Mouse (Mus musculus): ENCODE measurements around the gene Jarid2. TPM values are rescaled to one million over a fixed set of nuclear protein-coding genes. Genes with fewer than 3 reads are reported as not detected.

The Jarid2 gene
- polyA plus RNA-seq, 1 experiment from 2014 or later, result 28.6 TPM

DNA sequence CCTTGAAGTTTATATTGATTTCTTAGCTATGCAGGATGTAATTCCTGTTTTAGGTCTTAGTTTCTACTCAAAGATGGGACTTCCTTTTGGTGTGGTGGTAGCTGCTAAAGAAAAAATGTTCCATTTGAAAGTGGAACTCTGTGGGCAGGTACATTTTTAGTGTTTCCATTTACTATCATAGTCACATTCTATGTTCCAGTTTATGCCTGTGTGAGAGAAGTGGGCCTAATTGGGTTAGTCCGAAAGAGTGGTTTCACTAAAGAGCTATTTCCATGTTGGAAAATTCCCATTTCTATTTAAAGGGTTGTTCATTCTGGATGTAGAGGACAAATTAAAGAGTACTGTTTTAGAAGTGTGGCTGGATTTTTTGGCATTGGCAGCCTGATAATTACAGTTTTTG is 79.0 kb downstream of the Jarid2 start:
- WGBS, result 80% methylated on average over 1 of the region's 1 CpGs
- ATAC-seq, result no peak
- Histone ChIP-seq H3K27ac (ENCODE audit: low read depth, low read length) (no peak overlapping the region), H3K4me3 (ENCODE audit: low read length) (no peak overlapping the region), H3K9me3 (ENCODE audit: control insufficient read depth, low read length) (no peaks in the 10 kb centered on the region), H3K4me2 (ENCODE audit: low read length) (no peak overlapping the region), H3K9ac (ENCODE audit: low read depth, low read length) (no peak overlapping the region), H3K27me3 (replicated peaks; ENCODE audit: control insufficient read depth, insufficient read depth, low read length) (no peaks in the 10 kb centered on the region), H3K36me3 (ENCODE audit: control insufficient read depth, insufficient read depth, low read length) (no peaks in the 10 kb centered on the region), H3K4me1 (ENCODE audit: control insufficient read depth, insufficient read depth, low read depth, low read length) (no peaks in the 10 kb centered on the region; the same call in 1 of the 2 replicates)

DNA sequence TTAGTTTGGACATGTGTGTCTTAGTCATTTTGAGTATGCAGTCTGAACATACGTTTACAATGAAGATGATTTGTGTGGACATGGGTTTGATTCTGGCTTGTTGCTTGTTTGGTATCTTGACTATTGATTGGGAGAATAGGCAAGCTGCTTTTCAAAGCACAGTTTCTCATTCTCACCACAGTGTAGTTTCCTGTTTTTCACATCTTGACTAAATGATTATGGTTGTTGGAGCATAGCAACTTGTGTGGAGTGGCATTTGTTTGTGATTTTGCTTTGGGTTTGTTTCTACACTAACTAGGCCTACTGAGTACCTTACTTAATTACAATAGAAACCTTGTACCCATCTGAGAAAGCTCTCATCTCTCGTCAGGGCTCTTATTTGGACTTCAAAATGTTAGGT is 81.7 kb downstream of the Jarid2 start:
- ATAC-seq, result no peak

DNA sequence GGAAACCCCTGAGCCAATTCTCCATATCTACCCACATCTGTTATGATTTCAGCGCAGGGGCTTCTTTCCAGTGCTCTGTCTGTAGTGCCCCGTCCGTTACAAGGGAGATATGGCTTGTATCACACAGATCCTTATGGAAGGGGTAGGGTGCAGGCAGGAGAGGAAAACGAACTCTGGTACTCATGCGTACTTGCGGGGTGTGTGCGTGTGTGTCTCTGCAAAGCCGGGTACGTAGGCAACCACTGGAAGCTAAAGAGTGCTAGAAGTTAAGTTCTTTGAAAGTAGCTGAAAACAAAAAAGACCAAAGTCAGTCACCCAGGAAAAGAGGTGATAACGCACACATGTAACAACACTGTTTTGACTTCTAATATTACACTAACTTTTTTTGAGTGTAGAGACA is 82.3 kb downstream of the Jarid2 start:
- H3K9ac ChIP-seq (ENCODE audit: low read depth, low read length), result no peak overlapping the region
- no peaks in the 10 kb centered on the region for H3K9me3 ChIP-seq (ENCODE audit: control insufficient read depth, low read length)
- H3K4me2 ChIP-seq (ENCODE audit: low read length), result no peak overlapping the region
- ATAC-seq, result no peak
- 83% methylated on average over 10 of the region's 10 CpGs for WGBS
- H3K36me3 ChIP-seq (ENCODE audit: control insufficient read depth, insufficient read depth, low read length), result no peaks in the 10 kb centered on the region
- H3K27ac ChIP-seq (ENCODE audit: low read depth, low read length), result no peak overlapping the region
- no peak overlapping the region for H3K4me3 ChIP-seq (ENCODE audit: low read length)
- no peaks in the 10 kb centered on the region for H3K27me3 ChIP-seq (replicated peaks; ENCODE audit: control insufficient read depth, insufficient read depth, low read length)
- H3K4me1 ChIP-seq (ENCODE audit: control insufficient read depth, insufficient read depth, low read depth, low read length), result peaks cover 6% of the 10 kb centered on the region

More for the DNA sequence above, 81.7 kb downstream of the Jarid2 start:
- Histone ChIP-seq H3K9me3 (ENCODE audit: control insufficient read depth, low read length) (no peaks in the 10 kb centered on the region), H3K27ac (ENCODE audit: low read depth, low read length) (no peak overlapping the region), H3K9ac (ENCODE audit: low read depth, low read length) (no peak overlapping the region), H3K4me1 (ENCODE audit: control insufficient read depth, insufficient read depth, low read depth, low read length) (peaks cover 5% of the 10 kb centered on the region), H3K4me2 (ENCODE audit: low read length) (no peak overlapping the region), H3K4me3 (ENCODE audit: low read length) (no peak overlapping the region), H3K36me3 (ENCODE audit: control insufficient read depth, insufficient read depth, low read length) (no peaks in the 10 kb centered on the region), H3K27me3 (replicated peaks; ENCODE audit: control insufficient read depth, insufficient read depth, low read length) (no peaks in the 10 kb centered on the region)
- 72% methylated on average over 2 of the region's 2 CpGs for WGBS

DNA sequence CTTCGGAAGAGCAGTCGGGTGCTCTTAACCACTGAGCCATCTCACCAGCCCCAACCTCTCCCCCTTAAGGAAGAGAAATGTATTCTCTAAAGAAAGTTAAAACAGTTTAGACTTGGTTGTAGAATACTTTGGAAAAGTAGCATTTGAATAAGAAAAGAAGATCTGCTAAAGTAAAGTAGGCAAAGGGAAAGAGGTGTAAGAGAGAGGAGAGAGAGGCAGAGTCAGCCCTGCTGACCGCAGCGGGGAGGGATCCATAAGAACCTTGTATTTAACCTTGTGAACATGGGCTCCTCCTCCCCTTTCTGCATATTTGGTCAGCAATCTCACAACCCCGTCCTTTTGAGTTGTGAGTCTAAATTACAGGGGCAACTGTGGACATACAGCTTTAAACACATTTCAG is 83.1 kb downstream of the Jarid2 start:
- no peak overlapping the region for H3K4me2 ChIP-seq (ENCODE audit: low read length)
- no peak overlapping the region for H3K9ac ChIP-seq (ENCODE audit: low read depth, low read length)
- no peaks in the 10 kb centered on the region for H3K27me3 ChIP-seq (replicated peaks; ENCODE audit: control insufficient read depth, insufficient read depth, low read length)
- no peak for ATAC-seq
- H3K4me1 ChIP-seq (ENCODE audit: control insufficient read depth, insufficient read depth, low read depth, low read length), result peaks cover 6% of the 10 kb centered on the region
- WGBS, result 79% methylated on average over 5 of the region's 5 CpGs
- H3K9me3 ChIP-seq (ENCODE audit: control insufficient read depth, low read length), result no peaks in the 10 kb centered on the region
- H3K36me3 ChIP-seq (ENCODE audit: control insufficient read depth, insufficient read depth, low read length), result no peaks in the 10 kb centered on the region
- H3K4me3 ChIP-seq (ENCODE audit: low read length), result no peak overlapping the region
- no peak overlapping the region for H3K27ac ChIP-seq (ENCODE audit: low read depth, low read length)

DNA sequence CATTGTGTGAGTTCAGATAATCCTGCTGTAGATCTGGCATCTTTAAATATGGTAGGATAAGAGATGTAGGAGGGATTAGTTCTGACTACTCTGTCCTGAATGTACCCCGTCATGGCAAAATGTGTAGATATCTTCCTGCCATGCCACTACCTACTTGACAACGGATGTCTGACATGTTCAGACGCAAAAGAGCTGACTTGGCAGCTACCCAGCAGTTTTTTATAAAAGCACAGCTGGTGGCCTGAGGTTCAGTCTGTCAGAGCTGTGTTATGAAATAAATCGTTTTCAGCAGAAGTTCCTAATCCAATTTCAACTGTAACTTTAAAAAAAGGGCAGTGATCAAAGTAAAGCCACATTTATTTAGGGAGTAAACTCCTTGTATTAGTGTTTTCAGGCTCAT is 90.1 kb downstream of the Jarid2 start:
- Histone ChIP-seq H3K27ac (ENCODE audit: low read depth, low read length) (no peak overlapping the region), H3K9ac (ENCODE audit: low read depth, low read length) (no peak overlapping the region), H3K27me3 (replicated peaks; ENCODE audit: control insufficient read depth, insufficient read depth, low read length) (no peaks in the 10 kb centered on the region), H3K4me1 (ENCODE audit: control insufficient read depth, insufficient read depth, low read depth, low read length) (peaks cover 15% of the 10 kb centered on the region), H3K4me3 (ENCODE audit: low read length) (no peak overlapping the region), H3K4me2 (ENCODE audit: low read length) (no peak overlapping the region), H3K36me3 (ENCODE audit: control insufficient read depth, insufficient read depth, low read length) (no peaks in the 10 kb centered on the region), H3K9me3 (ENCODE audit: control insufficient read depth, low read length) (no peaks in the 10 kb centered on the region)
- ATAC-seq, result 0 out of 2 replicates have a peak, but pooled peaks have one; percentile 27
- WGBS, result 6% methylated on average over 4 of the region's 4 CpGs

DNA sequence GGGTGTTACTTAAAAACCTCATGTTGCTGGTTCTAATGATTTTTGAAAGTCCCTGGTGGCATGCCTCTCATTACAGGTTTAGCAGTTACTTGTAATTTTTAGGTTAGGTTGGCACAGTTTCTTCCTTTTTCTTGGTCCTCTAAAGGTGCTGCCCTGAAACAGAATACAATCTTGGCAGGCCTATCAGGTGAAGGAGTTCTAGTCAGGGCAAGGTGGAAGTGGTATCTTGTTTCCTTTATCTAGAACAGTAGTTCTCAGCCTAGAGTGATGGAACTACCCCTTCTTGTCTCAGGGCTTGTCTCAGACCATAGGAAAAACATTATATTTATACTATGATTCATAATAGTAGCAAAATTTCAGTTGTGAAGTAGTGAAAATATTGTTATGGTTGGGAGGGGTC is 93.3 kb downstream of the Jarid2 start:
- Histone ChIP-seq H3K9ac (ENCODE audit: low read depth, low read length) (no peak overlapping the region), H3K9me3 (ENCODE audit: control insufficient read depth, low read length) (no peaks in the 10 kb centered on the region), H3K4me2 (ENCODE audit: low read length) (no peak overlapping the region), H3K27ac (ENCODE audit: low read depth, low read length) (no peak overlapping the region), H3K4me3 (ENCODE audit: low read length) (no peak overlapping the region), H3K27me3 (replicated peaks; ENCODE audit: control insufficient read depth, insufficient read depth, low read length) (no peaks in the 10 kb centered on the region), H3K36me3 (ENCODE audit: control insufficient read depth, insufficient read depth, low read length) (no peaks in the 10 kb centered on the region), H3K4me1 (ENCODE audit: control insufficient read depth, insufficient read depth, low read depth, low read length) (peaks cover 9% of the 10 kb centered on the region)
- no peak for ATAC-seq

DNA sequence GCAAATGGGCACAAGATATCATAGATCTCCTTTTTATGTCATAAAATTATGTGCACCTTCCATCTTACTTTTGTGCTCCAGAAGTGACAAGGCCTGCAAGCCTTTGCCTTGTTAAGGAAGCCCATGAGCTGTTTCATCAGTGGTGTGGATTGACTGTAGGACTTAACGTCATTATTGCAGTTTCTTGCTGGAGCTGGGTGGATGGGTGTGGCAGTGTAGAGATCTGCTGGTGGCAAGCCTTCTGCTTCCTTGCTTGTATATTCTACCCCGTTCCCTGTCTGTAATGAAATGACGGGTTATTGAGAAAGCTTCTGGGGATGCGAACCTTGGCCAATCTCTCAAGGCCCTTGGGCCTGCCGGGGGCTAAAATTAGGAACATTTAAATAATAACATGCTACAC is 99.6 kb downstream of the Jarid2 start:
- Histone ChIP-seq H3K27me3 (replicated peaks; ENCODE audit: control insufficient read depth, insufficient read depth, low read length) (no peaks in the 10 kb centered on the region), H3K36me3 (ENCODE audit: control insufficient read depth, insufficient read depth, low read length) (no peaks in the 10 kb centered on the region), H3K4me2 (ENCODE audit: low read length) (no peak overlapping the region), H3K9ac (ENCODE audit: low read depth, low read length) (no peak overlapping the region), H3K27ac (ENCODE audit: low read depth, low read length) (no peak overlapping the region), H3K4me1 (ENCODE audit: control insufficient read depth, insufficient read depth, low read depth, low read length) (no peaks in the 10 kb centered on the region), H3K9me3 (ENCODE audit: control insufficient read depth, low read length) (no peaks in the 10 kb centered on the region), H3K4me3 (ENCODE audit: low read length) (no peak overlapping the region)
- WGBS, result 75% methylated on average over 5 of the region's 5 CpGs
- ATAC-seq, result no peak

DNA sequence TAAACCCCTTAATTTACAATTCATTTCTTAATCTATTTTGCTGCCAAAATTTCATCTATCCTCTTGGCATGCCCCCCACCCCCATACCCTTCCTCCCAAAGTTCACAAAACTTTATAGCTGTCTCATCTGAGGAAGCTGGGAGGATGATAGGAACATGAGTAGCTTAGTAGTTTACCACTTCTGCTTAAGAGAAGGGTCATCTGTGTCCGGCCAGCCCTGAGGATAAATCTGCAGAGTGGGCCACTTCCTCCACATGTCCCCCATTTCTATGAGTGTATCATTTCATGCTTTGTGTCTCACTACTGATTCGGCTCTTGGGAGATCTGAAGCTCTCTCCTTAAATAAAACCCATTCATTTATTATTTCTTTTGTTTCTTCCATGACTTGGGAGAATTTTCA is 102.8 kb downstream of the Jarid2 start:
- ATAC-seq, result no peak
- no peak overlapping the region for H3K4me3 ChIP-seq (ENCODE audit: low read length)
- H3K27me3 ChIP-seq (replicated peaks; ENCODE audit: control insufficient read depth, insufficient read depth, low read length), result no peaks in the 10 kb centered on the region
- no peaks in the 10 kb centered on the region for H3K36me3 ChIP-seq (ENCODE audit: control insufficient read depth, insufficient read depth, low read length)
- H3K4me2 ChIP-seq (ENCODE audit: low read length), result no peak overlapping the region
- no peaks in the 10 kb centered on the region for H3K9me3 ChIP-seq (ENCODE audit: control insufficient read depth, low read length)
- no peaks in the 10 kb centered on the region for H3K4me1 ChIP-seq (ENCODE audit: control insufficient read depth, insufficient read depth, low read depth, low read length)
- H3K27ac ChIP-seq (ENCODE audit: low read depth, low read length), result no peak overlapping the region
- H3K9ac ChIP-seq (ENCODE audit: low read depth, low read length), result no peak overlapping the region
- 89% methylated on average over 2 of the region's 2 CpGs for WGBS

DNA sequence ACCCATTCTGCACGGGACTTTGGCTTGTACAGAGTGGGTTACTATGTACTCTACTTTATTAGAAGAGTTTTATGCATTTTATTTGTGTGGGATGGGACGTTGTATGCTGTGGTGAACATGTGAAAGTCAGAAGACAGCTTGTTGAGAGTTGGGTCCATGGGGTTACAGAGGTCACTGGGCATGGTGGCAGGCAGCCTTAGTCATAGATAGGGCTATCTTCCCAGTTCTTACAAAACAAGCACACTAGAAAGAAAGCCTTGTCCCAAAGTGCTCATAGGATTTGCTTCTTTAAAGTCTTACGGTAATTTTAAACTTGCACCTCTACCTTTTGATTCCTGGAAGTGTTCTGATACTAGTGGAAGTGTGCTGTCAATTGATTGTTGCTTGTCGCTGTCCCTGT is 103.6 kb downstream of the Jarid2 start:
- H3K36me3 ChIP-seq (ENCODE audit: control insufficient read depth, insufficient read depth, low read length), result no peaks in the 10 kb centered on the region
- WGBS, result 91% methylated on average over 4 of the region's 4 CpGs
- no peaks in the 10 kb centered on the region for H3K9me3 ChIP-seq (ENCODE audit: control insufficient read depth, low read length)

DNA sequence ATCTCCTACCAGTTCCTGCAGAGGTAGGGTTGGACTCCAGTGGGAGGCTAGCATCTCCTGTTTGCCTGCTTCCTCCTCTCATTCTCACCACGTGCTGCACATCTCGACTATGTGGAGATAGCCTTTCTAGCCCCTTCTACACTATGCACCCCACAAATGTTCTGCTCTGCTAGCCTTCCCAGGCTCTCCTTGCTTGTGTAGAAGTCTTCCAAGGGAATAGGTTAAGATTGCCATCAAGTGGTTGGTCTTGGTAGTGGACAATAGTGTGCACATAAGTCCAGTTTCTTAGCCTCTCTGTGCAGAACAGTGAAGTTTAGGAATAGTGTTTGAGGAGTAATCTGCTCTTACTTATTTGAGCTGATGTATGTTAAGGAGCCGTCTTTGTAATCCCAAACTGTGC is 104.1 kb downstream of the Jarid2 start:
- WGBS, result 59% methylated on average over 3 of the region's 3 CpGs
- Histone ChIP-seq H3K9ac (ENCODE audit: low read depth, low read length) (no peak overlapping the region), H3K9me3 (ENCODE audit: control insufficient read depth, low read length) (no peaks in the 10 kb centered on the region)

More for the DNA sequence above, 103.6 kb downstream of the Jarid2 start:
- Histone ChIP-seq H3K4me1 (ENCODE audit: control insufficient read depth, insufficient read depth, low read depth, low read length) (no peaks in the 10 kb centered on the region), H3K9ac (ENCODE audit: low read depth, low read length) (no peak overlapping the region), H3K4me2 (ENCODE audit: low read length) (no peak overlapping the region), H3K4me3 (ENCODE audit: low read length) (no peak overlapping the region), H3K27ac (ENCODE audit: low read depth, low read length) (no peak overlapping the region), H3K27me3 (replicated peaks; ENCODE audit: control insufficient read depth, insufficient read depth, low read length) (no peaks in the 10 kb centered on the region)
- no peak for ATAC-seq

More for the DNA sequence above, 104.1 kb downstream of the Jarid2 start:
- Histone ChIP-seq H3K27ac (ENCODE audit: low read depth, low read length) (no peak overlapping the region), H3K4me2 (ENCODE audit: low read length) (no peak overlapping the region), H3K27me3 (replicated peaks; ENCODE audit: control insufficient read depth, insufficient read depth, low read length) (no peaks in the 10 kb centered on the region), H3K4me3 (ENCODE audit: low read length) (no peak overlapping the region), H3K36me3 (ENCODE audit: control insufficient read depth, insufficient read depth, low read length) (no peaks in the 10 kb centered on the region), H3K4me1 (ENCODE audit: control insufficient read depth, insufficient read depth, low read depth, low read length) (no peaks in the 10 kb centered on the region)
- peak; percentile 79; the same call in 1 of the 2 replicates for ATAC-seq
